Mouse (Mus musculus) c-Kit-positive CD71-positive TER-119-positive erythroid progenitor cells, embryonic 14.5 days (primary cell): Measurements from ENCODE around the gene Akirin2.
"Not testable (repeated sequence)": the region's sequence is repeated elsewhere in the genome, so short reads cannot be mapped to it uniquely, and the experiment has no call there.

Source experiments
- DNase-seq: peaks from one replicate; pipeline ENCODE4 v3.0.0-alpha.2; 2013; ENCODE audit warnings: low spot score

Gene Akirin2

GRCm38 (mm10) chr4:34550748-34551097, at the start of gene Akirin2:
Akirin2 (plus strand) TSS chr4:34550937.
- DNase-seq: no peak

- no peak for DNase-seq
Measured at GRCm38 (mm10) chr4:34510305-34510704, 40.4 kb upstream of the Akirin2 start.

GRCm38 (mm10) chr4:34522846-34523245, 27.9 kb upstream of the Akirin2 start:
- no peak for DNase-seq

- no peak for DNase-seq
Measured at GRCm38 (mm10) chr4:34523586-34523985, 27.2 kb upstream of the Akirin2 start.

- DNase-seq: no peak
Measured at GRCm38 (mm10) chr4:34526771-34527170, 24.0 kb upstream of the Akirin2 start.

- no peak for DNase-seq
Measured at GRCm38 (mm10) chr4:34528430-34529100, 22.2 kb upstream of the Akirin2 start.

- DNase-seq: no peak
Measured at GRCm38 (mm10) chr4:34529379-34529778, 21.4 kb upstream of the Akirin2 start.

GRCm38 (mm10) chr4:34529941-34530340, 20.8 kb upstream of the Akirin2 start:
- no peak for DNase-seq

- peak; percentile 95 for DNase-seq
Measured at GRCm38 (mm10) chr4:34549981-34550747, 573 bp upstream of the Akirin2 start.

- peak; percentile 60 for DNase-seq
Measured at GRCm38 (mm10) chr4:34551098-34551809, 517 bp downstream of the Akirin2 start.

- no peak for DNase-seq
Measured at GRCm38 (mm10) chr4:34551966-34552365, 1.2 kb downstream of the Akirin2 start.

GRCm38 (mm10) chr4:34554596-34554995, 3.9 kb downstream of the Akirin2 start:
- no peak for DNase-seq

- no peak for DNase-seq
Measured at GRCm38 (mm10) chr4:34555604-34556003, 4.9 kb downstream of the Akirin2 start.

- no peak for DNase-seq
Measured at GRCm38 (mm10) chr4:34556183-34556582, 5.4 kb downstream of the Akirin2 start.

- DNase-seq: peak; percentile 29
Measured at GRCm38 (mm10) chr4:34560971-34561370, 10.2 kb downstream of the Akirin2 start.

GRCm38 (mm10) chr4:34566226-34566625, 15.5 kb downstream of the Akirin2 start:
- no peak for DNase-seq

GRCm38 (mm10) chr4:34572876-34573275, 22.1 kb downstream of the Akirin2 start:
- no peak for DNase-seq

- no peak for DNase-seq
Measured at GRCm38 (mm10) chr4:34577028-34577427, 26.3 kb downstream of the Akirin2 start.

GRCm38 (mm10) chr4:34579215-34579614, 28.5 kb downstream of the Akirin2 start:
- no peak for DNase-seq

- DNase-seq: not testable (repeated sequence)
Measured at GRCm38 (mm10) chr4:34581489-34581888, 30.8 kb downstream of the Akirin2 start.

GRCm38 (mm10) chr4:34581990-34582389, 31.3 kb downstream of the Akirin2 start:
- DNase-seq: no peak

- no peak for DNase-seq
Measured at GRCm38 (mm10) chr4:34582476-34582875, 31.7 kb downstream of the Akirin2 start.

GRCm38 (mm10) chr4:34583427-34583826, 32.7 kb downstream of the Akirin2 start:
- no peak for DNase-seq
